Mouse (Mus musculus): ENCODE results near the gene Cnot3.
A peak's percentile ranks its signal among the peaks of the same experiment; 100 is the strongest.
"Not testable (repeated sequence)": the region's sequence is repeated elsewhere in the genome, so short reads cannot be mapped to it uniquely, and the experiment has no call there.

Cnot3 gene

DNA sequence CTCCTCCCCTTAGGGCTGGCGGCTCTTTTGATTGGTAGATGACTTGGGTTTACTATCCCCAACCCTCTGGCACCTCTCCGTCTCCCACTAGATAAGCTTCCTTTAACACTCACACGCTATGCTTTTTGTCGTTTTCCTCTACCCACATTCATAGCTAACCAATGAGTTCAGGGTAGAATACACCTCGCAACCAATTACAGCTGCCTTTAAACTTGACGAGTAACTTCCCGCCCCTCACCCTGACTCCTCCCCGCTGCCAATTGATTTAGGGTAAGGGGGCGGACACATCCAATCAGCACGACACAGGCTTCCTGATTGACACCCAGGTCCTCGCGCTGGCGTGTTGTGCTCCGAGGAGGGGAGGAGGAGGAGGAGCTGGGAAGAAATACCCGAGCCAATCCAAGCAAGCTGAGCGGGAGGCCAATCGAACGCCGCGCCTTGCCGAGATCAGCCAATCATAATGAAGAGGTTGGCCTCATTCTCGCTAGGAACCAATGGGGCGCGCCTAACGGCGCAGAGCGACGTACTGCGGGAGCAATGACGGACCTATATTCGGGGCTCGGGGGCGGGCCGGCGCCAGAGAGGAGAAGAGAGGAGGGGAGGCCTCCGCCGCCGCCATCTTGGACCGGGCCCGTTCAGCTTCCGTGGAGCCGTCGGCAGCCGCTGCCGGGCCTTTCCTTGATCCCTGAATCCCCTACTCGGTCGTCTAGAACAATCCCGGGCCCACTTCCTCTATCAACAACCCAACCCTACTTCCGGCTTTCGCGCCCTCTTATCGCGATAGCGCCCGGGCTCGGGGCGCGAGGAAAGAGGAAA is at the start of gene Cnot3:
Cnot3 (plus strand) TSS at position 597 of the 816 bp plus-strand sequence.
- DNase-seq (ENCODE audit: low spot score in 2 of 2), result peak; percentile 92 to 93

DNA sequence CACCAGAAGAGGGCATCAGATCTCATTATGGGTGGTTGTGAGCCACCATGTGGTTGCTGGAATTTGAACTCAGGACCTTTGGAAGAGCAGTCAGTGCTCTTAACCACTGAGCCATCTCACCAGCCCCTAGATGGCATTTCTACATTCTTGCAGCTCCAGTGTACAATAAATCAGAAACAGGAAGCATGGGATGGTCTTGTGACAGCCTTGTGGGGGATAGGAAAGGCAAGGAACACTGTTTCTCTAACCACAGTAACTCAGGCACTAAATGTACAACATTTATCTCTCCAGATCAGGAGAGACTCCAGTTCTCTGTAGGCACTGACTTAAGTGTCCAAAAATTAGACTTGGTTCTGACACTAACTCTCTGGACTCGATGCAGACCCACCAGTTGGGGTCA is 47.3 kb upstream of the Cnot3 start:
- not testable (repeated sequence) for DNase-seq (ENCODE audit: low spot score in 2 of 2)

DNA sequence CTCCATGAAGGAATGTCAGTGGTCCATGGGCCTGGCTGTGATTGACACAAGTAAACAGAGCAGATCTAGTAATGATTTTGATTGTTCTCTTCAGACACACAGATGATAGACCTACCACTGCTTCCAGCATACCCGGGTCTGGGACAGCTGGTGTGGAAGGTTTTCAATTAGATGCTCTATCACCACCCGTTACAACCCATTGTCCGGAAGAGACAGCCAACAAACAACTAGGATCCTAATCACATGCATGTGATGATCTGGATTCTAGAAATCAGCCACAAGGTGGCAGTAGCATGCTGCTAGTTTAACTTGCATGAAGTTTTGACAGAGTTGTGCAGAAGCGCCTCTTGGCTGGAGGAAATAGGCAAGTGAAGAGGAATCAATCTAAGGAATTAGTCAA is 43.9 kb upstream of the Cnot3 start:
- peak in 1 of 2 experiments; percentile 45 for DNase-seq (ENCODE audit: low spot score in 2 of 2)

DNA sequence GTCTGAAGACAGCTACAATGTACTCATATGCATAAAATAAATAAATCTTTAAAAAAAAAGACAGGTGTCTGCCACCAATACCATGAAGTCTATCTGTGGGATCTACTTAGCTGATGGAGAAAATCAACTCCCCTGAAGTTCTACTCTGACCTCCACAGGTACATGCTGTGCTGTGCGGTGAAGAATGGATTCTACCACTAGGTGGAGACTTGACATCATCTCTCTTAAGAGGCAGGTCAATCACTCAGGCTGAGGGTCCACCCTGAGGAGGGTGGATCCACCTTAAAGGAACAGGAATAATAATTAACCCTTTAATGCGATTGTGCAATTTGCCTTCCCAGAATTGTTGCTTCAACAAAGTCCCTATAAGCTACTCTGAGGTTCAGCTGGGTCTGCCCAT is 38.3 kb upstream of the Cnot3 start:
- DNase-seq (ENCODE audit: low spot score in 2 of 2), result no peak

DNA sequence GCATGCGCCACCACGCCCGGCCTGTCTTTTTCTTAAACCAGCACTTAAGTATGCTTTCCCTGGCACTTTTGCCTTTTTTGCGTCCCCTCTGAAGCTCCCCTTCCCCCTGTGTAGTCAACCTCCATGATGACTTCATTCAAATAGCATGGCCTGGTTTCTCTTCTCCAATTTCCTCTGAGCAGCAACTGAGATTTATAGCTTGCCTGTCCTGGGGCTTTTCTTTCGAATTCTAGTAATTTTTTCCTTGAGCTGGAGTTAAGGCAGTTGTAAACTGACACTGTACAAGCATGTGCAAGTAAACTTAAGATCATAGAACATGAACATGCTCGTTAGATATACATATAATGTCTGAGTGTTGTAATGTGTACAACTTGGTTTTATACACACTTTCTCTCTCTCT is 37.7 kb upstream of the Cnot3 start:
- no peak for DNase-seq (ENCODE audit: low spot score in 2 of 2)

DNA sequence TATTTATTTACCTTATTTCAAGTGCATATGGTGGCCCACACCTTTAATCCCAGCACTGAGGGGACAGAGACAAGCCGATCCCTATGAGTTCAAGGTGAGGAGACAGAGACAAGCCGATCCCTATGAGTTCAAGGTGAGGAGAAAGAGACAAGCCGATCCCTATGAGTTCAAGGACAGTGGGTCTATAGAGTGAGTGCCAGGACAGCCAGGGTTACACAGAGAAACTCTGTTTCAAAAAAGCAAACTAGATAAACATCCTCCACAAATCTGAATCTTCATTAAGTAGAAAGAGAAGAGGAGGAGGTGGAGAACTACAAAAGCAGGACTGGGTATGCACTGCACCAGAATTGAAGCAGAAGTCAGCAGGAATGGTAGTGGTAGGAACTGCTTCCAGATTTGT is 36.4 kb upstream of the Cnot3 start:
- no peak for DNase-seq (ENCODE audit: low spot score in 2 of 2)

DNA sequence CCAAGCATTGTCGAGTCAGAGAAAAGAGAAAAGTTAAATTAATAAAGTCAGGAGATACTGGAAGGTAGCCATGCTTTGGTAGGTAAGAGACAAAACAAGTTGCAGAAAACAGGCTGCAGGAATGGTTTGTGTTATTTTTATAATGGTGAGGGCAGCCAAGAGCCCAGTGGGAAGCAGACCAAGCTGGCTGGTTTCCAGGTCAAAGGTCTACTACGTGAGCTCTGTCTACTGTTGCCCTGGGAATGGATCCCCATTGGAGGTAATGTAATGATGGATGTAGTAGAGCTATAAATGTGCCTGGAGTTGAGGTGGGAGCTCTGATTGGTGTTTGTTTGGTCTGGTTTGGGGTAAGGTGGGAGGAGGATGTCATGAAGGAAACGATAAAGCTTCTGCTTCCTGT is 36.0 kb upstream of the Cnot3 start:
- no peak for DNase-seq (ENCODE audit: low spot score in 2 of 2)

DNA sequence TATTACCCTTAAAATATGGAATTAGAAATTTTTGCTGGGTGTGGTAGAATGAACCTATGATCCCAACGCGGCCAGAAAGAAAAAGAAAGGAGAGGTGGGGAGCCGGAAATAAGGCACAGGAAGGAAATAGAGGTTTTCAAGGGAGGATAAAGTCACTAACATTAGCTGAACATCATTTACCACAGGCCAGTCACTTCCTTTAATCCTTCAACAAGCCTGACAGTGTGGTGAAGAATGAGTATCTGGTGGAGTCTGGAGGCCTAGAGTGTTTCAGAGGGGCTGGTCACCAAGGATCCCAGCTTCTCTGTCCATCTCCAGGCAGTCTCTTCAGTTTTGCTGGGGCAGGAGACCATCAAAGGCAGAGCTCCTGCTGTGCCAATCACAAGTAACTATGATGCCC is 34.6 kb upstream of the Cnot3 start:
- DNase-seq (ENCODE audit: low spot score in 2 of 2), result no peak

DNA sequence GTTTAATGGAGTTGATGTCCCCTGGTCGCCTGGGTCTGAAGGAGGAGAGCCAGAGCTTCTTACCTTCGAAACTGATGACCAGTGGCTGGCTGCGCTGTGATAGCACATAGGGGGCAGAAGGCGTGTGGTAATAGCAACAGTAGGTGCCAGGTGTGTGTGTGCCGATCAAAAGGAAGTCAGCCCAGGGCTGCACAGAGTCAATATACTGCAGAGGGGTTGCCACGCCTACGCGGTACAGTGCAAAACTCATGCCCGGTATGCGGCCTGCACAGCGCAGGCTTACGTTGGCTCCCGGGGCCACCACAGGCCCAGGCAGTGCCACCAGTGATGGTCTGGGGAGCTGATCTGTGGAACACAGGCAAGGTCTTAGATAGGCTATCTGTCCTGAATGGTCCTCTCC is 34.1 kb upstream of the Cnot3 start:
- no peak for DNase-seq (ENCODE audit: low spot score in 2 of 2)

DNA sequence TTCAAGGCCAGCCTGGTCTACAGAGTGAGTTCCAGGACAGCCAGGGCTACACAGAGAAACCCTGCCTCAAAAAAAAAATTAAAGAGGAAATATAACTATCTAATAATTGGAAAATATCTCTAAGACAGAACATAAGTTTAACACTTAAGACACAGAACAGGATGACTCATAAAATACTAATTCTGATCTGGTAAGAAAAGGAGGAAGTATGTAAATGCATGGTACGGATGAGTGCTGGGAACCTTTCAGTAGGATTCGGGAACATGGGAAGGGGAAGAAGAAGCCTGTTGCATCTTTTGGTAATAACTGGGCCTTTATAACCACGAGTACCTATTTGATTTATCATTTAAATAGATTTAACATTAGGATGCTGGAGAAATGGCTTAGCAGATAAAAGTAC is 31.0 kb upstream of the Cnot3 start:
- no peak for DNase-seq (ENCODE audit: low spot score in 2 of 2)

DNA sequence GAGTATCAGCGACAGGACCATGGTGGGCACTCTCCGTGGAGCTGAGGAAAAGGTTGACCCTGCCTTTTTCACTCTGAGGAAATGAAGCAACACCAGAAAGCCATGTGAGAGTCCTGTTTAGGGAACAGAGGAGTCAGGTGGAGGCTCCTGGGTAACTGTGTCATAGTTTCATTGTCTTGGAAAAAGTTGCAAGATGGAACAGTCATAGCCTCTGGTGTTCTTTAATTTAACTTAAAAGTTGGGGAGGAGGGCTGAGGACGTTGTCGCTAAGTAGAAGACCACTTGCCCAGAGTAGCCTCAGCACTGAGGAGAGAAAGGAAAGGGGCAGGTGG is 29.0 kb upstream of the Cnot3 start, which contains the start of gene Oscar:
Oscar (minus strand) TSS at position 101 of the 332 bp plus-strand sequence.
- no peak for DNase-seq (ENCODE audit: low spot score in 2 of 2)

DNA sequence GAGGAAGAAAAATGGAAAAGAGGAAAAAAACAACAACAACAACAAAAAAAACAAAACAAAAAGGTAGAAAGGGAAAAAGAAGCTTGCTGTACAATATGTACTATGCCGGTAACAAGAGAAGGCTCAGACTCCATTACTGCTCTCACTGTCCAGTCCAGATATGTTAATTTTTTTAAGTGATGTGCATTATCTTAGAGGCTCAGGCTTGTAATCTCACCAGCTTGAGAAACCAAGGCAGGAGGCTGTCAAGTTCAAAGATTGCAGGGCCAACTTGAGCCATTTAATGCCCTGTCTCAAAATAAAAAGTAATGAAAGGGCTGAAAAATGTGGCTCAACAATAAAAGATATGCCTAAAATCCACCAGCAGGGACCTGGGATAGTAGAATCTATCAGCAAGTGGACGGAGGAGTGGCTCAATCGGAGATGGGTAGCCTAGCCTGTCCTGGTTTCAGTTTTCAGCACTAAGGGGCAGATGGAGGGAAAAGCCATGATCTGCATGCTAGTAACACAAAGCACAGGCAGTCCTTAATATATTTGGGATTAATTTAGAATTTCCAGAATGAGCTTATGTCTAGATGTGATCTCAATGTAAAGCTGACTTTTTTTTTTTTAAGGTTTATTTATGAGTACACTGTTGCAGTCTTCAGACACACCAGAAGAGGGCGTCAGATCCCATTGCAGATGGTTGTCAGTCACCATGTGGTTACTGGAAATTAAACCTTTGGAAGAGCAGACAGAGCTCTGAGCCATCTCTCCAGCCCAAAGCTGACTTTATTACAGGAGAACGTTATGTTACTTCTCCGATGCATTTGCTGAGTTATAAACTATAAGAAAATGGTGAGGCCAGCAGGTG is 28.5 kb upstream of the Cnot3 start:
- DNase-seq (ENCODE audit: low spot score in 2 of 2), result no peak

DNA sequence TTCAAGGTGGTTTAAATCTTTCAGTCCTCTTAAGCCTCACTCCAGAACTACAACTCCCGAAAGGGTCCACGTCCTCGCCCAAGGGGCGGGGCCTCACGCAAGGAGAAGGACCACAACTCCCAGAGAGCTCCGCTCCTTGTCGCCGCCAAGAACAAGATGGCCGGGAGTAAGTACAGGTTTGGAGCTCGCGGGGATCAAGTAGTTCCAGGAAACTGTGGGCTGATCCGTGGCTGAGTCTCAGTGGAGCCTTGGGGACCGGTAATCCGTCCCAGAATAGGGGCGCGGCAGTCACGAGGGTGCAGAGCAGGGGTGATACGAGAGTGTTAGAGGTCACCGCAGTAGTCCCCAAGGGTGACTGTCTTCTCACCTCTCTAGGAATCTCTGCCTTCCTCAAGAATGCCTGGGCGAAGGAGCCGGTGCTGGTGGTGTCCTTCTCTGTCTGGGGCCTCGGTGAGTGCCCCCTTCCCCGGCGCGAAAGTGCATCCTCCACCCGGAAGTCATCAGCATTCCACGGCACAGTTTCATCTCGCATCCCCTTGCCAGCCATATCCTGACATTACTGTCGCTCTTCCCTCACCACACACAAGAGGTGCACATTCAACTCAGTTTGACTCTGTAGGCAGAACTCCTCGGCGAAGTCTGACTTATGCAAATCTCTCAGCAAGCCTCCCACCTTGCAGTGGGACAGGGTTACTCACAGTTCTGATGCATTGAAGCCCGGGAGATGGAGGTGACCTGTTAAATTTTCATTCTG is 27.6 kb upstream of the Cnot3 start, which contains the start of gene Ndufa3:
Ndufa3 (plus strand) TSS at position 132 of the 754 bp plus-strand sequence.
- DNase-seq (ENCODE audit: low spot score in 2 of 2), result peak; percentile 65 to 74

DNA sequence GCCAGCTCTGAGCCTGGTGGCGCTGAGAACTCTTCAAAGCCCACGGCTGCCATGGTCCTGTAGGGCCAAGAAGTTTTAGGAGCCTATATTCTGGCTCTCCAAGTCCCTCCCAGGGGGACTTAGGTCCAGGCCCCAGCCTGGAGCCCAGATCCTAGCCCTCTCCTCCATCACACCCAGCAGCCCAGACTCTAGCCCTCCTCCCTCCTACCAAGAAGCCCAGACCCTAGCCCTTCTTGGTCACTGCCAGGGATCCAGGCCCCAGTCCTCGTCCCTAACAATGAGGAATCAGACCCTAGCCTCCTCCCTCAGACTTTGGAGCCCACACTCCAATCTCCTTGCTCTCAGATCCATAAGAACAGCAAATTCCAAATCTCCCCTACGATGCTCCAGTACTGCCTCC is 16.0 kb upstream of the Cnot3 start:
- DNase-seq (ENCODE audit: low spot score in 2 of 2), result no peak

DNA sequence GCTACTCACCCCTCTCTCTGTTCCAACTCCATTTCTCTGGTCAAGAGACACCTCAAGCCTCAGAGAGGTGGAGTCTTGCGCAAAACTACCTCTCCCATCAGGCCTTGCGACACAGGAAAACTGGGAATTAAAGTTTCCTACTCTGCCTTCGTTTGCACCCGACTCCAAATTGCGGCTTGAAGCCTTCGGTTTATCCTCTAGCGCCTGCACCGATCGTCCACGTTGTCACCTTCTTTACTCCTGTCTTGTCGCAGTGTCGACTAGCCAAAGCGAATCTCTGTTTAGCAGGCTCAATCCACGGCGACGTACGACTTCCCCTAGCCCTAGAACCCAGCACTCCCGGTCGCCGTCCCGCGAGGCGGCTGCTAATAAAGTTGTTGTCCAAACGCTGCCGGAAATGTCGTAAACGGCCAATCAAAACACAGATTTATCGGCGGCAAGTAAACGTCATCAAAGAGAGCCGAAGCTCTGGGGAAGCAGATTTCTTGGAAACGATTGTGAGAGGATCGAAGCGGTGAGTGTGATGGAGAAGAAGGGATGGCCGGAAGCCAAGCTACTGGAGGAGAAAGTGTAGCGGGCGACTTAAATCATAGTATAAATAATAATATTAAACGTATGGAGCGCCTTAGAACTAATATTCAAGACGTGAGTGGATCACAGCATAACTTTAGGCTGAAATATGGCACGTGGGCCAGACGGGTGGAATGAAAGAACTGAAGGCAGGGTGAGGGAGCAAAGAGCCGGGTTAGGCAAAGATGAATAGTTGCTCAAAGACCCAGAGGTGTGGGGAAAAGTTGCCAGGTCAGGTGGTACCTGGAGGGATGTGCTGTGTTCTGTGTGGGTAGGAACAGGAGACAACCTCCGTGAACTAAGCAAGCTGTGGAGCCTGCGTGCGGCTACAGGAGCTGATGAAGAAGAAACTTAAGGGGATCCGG is 15.3 kb upstream of the Cnot3 start, which contains the start of the genes Tfpt and Prpf31:
Tfpt (minus strand) TSS at position 387 of the 935 bp plus-strand sequence.
Prpf31 (plus strand) TSS at position 443 of the 935 bp plus-strand sequence.
- peak; percentile 76 to 88 for DNase-seq (ENCODE audit: low spot score in 2 of 2)

DNA sequence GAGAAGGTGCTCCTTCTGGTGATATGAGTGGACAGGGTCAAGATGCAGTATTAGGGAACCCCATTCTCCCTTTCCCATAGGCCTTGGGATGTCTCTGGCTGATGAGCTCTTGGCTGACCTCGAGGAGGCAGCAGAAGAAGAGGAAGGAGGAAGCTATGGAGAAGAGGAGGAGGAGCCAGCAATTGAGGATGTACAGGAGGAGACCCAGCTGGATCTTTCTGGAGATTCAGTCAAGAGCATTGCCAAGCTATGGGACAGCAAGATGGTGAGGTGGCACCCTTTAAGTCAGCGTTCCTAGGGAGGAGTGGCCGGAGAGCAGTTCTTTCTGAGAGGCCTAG is 14.6 kb upstream of the Cnot3 start:
- DNase-seq (ENCODE audit: low spot score in 2 of 2), result no peak

DNA sequence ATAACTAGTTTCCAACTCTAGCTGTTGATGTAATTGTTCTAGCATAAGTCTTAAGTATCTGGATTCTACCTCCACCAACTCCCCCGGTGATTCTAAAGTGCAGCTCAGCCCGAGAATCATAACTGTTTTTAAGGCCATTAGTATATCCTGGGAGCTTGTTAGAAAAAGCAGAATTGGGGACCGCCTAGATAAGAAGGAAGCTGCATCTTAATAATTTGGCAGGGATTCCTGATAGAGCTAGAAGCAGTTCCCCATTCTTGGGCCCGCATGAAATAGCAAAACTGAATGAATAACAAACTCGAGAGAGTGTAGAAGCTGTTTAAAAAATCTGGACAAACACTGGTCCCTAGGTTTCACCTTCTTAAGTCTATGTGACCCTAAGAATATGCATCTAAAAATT is 1.7 kb upstream of the Cnot3 start:
- no peak for DNase-seq (ENCODE audit: low spot score in 2 of 2)

DNA sequence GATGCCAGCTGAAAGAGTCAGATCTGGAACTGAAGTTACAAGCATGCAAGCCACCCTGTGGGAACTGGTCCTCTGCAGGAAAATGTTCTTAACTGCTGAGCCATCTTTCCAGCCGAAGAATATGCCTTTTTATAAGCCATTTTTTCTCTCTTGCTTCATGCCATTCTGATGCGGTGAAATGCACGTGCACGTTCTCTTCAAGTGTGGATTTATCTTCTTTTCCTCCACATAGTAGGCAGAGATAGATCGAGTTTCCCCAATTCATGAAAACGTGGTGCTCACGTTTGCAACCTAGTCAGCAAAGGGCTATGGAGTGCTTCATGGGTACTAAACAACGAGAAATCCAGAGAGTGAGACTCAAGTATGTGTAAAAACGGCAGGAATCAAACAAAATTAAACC is 1.2 kb upstream of the Cnot3 start:
- no peak for DNase-seq (ENCODE audit: low spot score in 2 of 2)

DNA sequence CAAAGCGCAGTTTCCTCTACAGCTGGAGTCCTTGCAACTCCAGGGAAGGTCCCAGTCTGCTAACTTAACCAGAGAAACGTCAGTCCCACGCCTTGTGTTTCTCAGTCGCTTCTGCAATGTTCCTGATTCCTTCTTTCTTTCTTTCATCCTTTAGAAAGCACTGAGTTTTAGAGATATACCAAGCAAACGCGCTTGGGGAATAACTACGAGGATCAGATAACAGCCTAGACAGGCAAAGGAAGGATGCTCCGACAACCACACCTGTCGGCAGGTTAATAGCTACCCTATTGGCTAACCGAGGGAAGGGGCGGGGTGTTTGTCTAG is 758 bp upstream of the Cnot3 start:
- peak; percentile 87 to 89 for DNase-seq (ENCODE audit: low spot score in 2 of 2)

DNA sequence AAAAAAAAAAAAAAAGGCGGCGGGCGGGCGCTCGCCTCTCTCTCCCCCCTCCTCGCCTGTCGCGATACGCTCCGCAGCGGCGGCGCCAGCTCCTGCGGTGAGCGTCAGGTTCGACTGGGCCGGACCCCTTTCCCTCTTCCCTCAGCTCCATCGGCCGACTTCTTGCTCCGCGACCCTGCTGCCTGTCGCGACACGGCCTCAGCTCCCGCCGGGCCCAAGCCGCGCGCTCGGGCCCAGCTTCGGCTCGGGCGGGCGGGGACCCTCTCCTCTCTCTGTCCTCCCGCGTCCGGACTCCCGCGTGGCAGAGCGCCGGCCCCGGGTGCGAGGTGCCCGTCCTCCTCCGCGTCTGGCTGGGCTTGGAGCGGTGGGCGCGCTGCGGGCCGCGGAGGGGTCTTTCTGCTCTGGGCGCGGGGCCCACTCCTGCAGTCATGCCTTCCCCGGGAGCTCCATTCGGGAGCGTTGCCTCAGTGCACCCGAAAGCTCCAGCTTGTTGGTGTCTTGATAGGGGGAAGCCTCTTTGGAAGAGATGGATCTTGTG is 489 bp downstream of the Cnot3 start:
- DNase-seq (ENCODE audit: low spot score in 2 of 2), result no peak

DNA sequence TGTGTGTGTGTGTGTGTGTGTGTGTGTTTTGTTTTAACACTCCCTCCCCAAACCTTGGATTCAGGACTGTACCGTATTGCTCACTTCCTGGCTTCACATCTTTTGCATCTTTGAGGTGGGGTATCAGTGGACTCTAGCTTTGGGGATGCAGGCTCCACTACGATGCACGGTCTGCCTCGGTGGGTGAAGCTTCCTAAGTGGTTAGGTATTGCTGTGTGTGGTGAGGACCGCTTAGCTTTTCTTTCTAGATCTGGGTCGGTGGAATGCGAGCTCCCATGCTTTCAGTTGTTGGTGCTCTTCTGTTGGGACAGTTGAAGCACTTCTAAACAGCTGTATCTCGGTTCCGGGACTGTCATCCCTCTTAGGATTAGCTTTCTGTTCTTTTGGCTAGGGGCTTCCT is 1.1 kb downstream of the Cnot3 start:
- DNase-seq (ENCODE audit: low spot score in 2 of 2), result no peak

Measured in spleen, postnatal 14 days (tissue).